Mouse (Mus musculus): ENCODE measurements at regions not wholly inside any gene's neighbourhood (a gene's known extent, or its start where the extent isn't known, plus 50 kb on each side); places are given as distances from the start of the nearest gene placed in this dataset.

- 94% methylated on average over 3 of the region's 3 CpGs for WGBS
- no peak overlapping the region for H3K27ac ChIP-seq (ENCODE audit: insufficient read depth, low read depth, low read length)
- no peak overlapping the region for H3K4me3 ChIP-seq (ENCODE audit: insufficient read depth, low read depth, low read length)
- no peaks in the 10 kb centered on the region for H3K4me1 ChIP-seq (ENCODE audit: control insufficient read depth, insufficient read depth, low read length)
- DNase-seq: no peak
- no peak for TF ChIP-seq POLR2A (IDR thresholded peaks at IDR 0.05; ENCODE audit: low read depth, low read length)
- TF ChIP-seq CTCF (conservative IDR thresholded peaks at IDR 0.05; ENCODE audit: insufficient read depth, insufficient read length, low read depth, low read length): no peak
- H3K36me3 ChIP-seq (ENCODE audit: control insufficient read depth, insufficient read depth, low read length): no peaks in the 10 kb centered on the region
- no peaks in the 10 kb centered on the region for H3K27me3 ChIP-seq (replicated peaks; ENCODE audit: control insufficient read depth, insufficient read depth, low read length)
These were observed 498.6 kb upstream of the Acvr2a start for GRCm38 (mm10) chr2:48315306-48315705.

GRCm38 (mm10) chr2:48316180-48316889 lies 497.6 kb upstream of the Acvr2a start:
- TF ChIP-seq POLR2A (IDR thresholded peaks at IDR 0.05; ENCODE audit: low read depth, low read length) (no peak), CTCF (conservative IDR thresholded peaks at IDR 0.05; ENCODE audit: insufficient read depth, insufficient read length, low read depth, low read length) (no peak)
- H3K4me1 ChIP-seq (ENCODE audit: control insufficient read depth, insufficient read depth, low read length): no peaks in the 10 kb centered on the region
- H3K27me3 ChIP-seq (replicated peaks; ENCODE audit: control insufficient read depth, insufficient read depth, low read length): no peaks in the 10 kb centered on the region
- 73% methylated on average over 8 of the region's 8 CpGs for WGBS
- no peaks in the 10 kb centered on the region for H3K36me3 ChIP-seq (ENCODE audit: control insufficient read depth, insufficient read depth, low read length)
- H3K27ac ChIP-seq (ENCODE audit: insufficient read depth, low read depth, low read length): no peak overlapping the region
- DNase-seq: no peak
- no peak overlapping the region for H3K4me3 ChIP-seq (ENCODE audit: insufficient read depth, low read depth, low read length)

GRCm38 (mm10) chr2:48317821-48318220 lies 496.1 kb upstream of the Acvr2a start:
- TF ChIP-seq CTCF (conservative IDR thresholded peaks at IDR 0.05; ENCODE audit: insufficient read depth, insufficient read length, low read depth, low read length) (no peak), POLR2A (IDR thresholded peaks at IDR 0.05; ENCODE audit: low read depth, low read length) (no peak)
- no peak for DNase-seq
- Histone ChIP-seq H3K27me3 (replicated peaks; ENCODE audit: control insufficient read depth, insufficient read depth, low read length) (no peaks in the 10 kb centered on the region), H3K27ac (ENCODE audit: insufficient read depth, low read depth, low read length) (no peak overlapping the region), H3K4me1 (ENCODE audit: control insufficient read depth, insufficient read depth, low read length) (no peaks in the 10 kb centered on the region), H3K4me3 (ENCODE audit: insufficient read depth, low read depth, low read length) (no peak overlapping the region), H3K36me3 (ENCODE audit: control insufficient read depth, insufficient read depth, low read length) (no peaks in the 10 kb centered on the region)
- WGBS: 56% methylated on average over 7 of the region's 7 CpGs

GRCm38 (mm10) chr2:48318384-48319030 lies 495.4 kb upstream of the Acvr2a start:
- Histone ChIP-seq H3K36me3 (ENCODE audit: control insufficient read depth, insufficient read depth, low read length) (no peaks in the 10 kb centered on the region), H3K4me1 (ENCODE audit: control insufficient read depth, insufficient read depth, low read length) (no peaks in the 10 kb centered on the region), H3K4me3 (ENCODE audit: insufficient read depth, low read depth, low read length) (no peak overlapping the region), H3K27me3 (replicated peaks; ENCODE audit: control insufficient read depth, insufficient read depth, low read length) (no peaks in the 10 kb centered on the region), H3K27ac (ENCODE audit: insufficient read depth, low read depth, low read length) (no peak overlapping the region)
- no peak for TF ChIP-seq CTCF (conservative IDR thresholded peaks at IDR 0.05; ENCODE audit: insufficient read depth, insufficient read length, low read depth, low read length)
- TF ChIP-seq POLR2A (IDR thresholded peaks at IDR 0.05; ENCODE audit: low read depth, low read length): no peak
- WGBS: 50% methylated on average over 8 of the region's 8 CpGs
- DNase-seq: no peak

- no peak overlapping the region for H3K4me3 ChIP-seq (ENCODE audit: insufficient read depth, low read depth, low read length)
- no peak overlapping the region for H3K27ac ChIP-seq (ENCODE audit: insufficient read depth, low read depth, low read length)
- H3K27me3 ChIP-seq (replicated peaks; ENCODE audit: control insufficient read depth, insufficient read depth, low read length): no peaks in the 10 kb centered on the region
- WGBS: 84% methylated on average over 4 of the region's 4 CpGs
- no peak for DNase-seq
- no peaks in the 10 kb centered on the region for H3K36me3 ChIP-seq (ENCODE audit: control insufficient read depth, insufficient read depth, low read length)
- no peaks in the 10 kb centered on the region for H3K4me1 ChIP-seq (ENCODE audit: control insufficient read depth, insufficient read depth, low read length)
- TF ChIP-seq CTCF (conservative IDR thresholded peaks at IDR 0.05; ENCODE audit: insufficient read depth, insufficient read length, low read depth, low read length): no peak
- TF ChIP-seq POLR2A (IDR thresholded peaks at IDR 0.05; ENCODE audit: low read depth, low read length): no peak
These were observed 492.4 kb upstream of the Acvr2a start for GRCm38 (mm10) chr2:48321471-48321870.

GRCm38 (mm10) chr2:48322278-48322677 lies 491.6 kb upstream of the Acvr2a start:
- Histone ChIP-seq H3K27ac (ENCODE audit: insufficient read depth, low read depth, low read length) (no peak overlapping the region), H3K36me3 (ENCODE audit: control insufficient read depth, insufficient read depth, low read length) (no peaks in the 10 kb centered on the region), H3K27me3 (replicated peaks; ENCODE audit: control insufficient read depth, insufficient read depth, low read length) (no peaks in the 10 kb centered on the region), H3K4me3 (ENCODE audit: insufficient read depth, low read depth, low read length) (no peak overlapping the region), H3K4me1 (ENCODE audit: control insufficient read depth, insufficient read depth, low read length) (no peaks in the 10 kb centered on the region)
- no peak for TF ChIP-seq CTCF (conservative IDR thresholded peaks at IDR 0.05; ENCODE audit: insufficient read depth, insufficient read length, low read depth, low read length)
- no peak for TF ChIP-seq POLR2A (IDR thresholded peaks at IDR 0.05; ENCODE audit: low read depth, low read length)
- 74% methylated on average over 5 of the region's 5 CpGs for WGBS
- no peak for DNase-seq

GRCm38 (mm10) chr2:48328204-48328603 lies 485.7 kb upstream of the Acvr2a start:
- TF ChIP-seq POLR2A (IDR thresholded peaks at IDR 0.05; ENCODE audit: low read depth, low read length) (no peak), CTCF (conservative IDR thresholded peaks at IDR 0.05; ENCODE audit: insufficient read depth, insufficient read length, low read depth, low read length) (no peak)
- DNase-seq: no peak
- no peak overlapping the region for H3K4me3 ChIP-seq (ENCODE audit: insufficient read depth, low read depth, low read length)
- H3K27ac ChIP-seq (ENCODE audit: insufficient read depth, low read depth, low read length): no peak overlapping the region
- no peaks in the 10 kb centered on the region for H3K4me1 ChIP-seq (ENCODE audit: control insufficient read depth, insufficient read depth, low read length)
- H3K36me3 ChIP-seq (ENCODE audit: control insufficient read depth, insufficient read depth, low read length): no peaks in the 10 kb centered on the region
- no peaks in the 10 kb centered on the region; the same call in 1 of the 2 replicates for H3K27me3 ChIP-seq (replicated peaks; ENCODE audit: control insufficient read depth, insufficient read depth, low read length)
